Mouse (Mus musculus): Measurements from ENCODE around the gene Tcf25.
A peak's percentile ranks its signal among the peaks of the same experiment; 100 is the strongest.
"Not testable (repeated sequence)": the region's sequence is repeated elsewhere in the genome, so short reads cannot be mapped to it uniquely, and the experiment has no call there.

Tcf25 gene

GRCm38 (mm10) chr8:123428939-123429721 lies 55.6 kb downstream of the Tcf25 start:
- DNase-seq (ENCODE audit: low spot score in 2 of 2), result no peak

DNA sequence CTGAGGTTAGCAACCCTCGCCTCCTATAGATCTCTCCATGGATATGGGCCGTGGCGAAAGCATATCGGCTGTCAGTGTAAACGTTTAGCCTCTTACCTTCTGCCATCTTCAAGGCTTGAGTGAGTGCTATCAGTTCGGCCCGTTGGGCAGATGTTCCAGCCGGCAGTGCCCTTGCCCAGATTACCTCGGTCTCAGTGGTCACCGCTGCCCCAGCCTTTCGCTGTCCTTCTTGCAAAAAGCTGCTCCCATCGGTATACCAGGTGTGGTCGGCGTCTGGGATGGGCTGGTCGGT lies 56.1 kb downstream of the Tcf25 start:
- not testable (repeated sequence) for DNase-seq (ENCODE audit: low spot score in 2 of 2)

GRCm38 (mm10) chr8:123430936-123431335 lies 57.4 kb downstream of the Tcf25 start:
- not testable (repeated sequence) for DNase-seq (ENCODE audit: low spot score in 2 of 2)

DNA sequence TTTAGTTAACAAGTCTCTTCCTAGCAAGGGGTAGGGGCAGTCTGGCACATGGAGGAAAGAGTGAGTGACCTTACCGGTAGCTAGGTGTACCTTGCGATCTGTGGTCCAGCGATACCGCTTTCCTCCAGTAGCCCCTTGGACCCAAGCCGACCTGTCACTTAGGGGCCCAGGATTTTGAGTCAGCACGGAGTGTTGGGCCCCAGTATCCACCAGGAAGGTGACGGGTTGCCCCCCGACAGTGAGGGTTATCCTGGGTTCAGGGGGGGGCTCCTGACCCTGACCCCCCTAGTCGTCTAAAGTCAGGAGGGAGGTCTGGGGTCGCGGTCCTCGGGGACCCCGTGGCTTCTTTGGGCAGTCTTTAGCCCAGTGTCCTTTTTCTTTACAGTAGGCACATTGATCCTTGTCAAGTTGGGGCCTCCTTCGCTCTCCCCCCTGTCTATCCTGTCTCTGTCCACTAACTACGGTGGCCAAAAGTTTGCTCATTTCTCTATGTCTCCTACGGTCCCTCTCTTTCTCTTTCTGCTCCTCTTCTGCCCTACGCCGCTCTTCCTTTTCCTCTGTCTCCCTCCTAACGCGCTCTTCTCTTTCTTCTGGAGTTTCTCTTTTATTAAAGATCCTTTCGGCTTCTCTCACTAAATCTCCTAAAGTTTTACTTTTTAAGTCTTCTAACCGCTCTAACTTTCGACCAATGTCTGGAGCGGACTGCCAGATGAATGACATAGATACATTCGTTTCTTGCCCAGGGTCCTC lies 58.2 kb downstream of the Tcf25 start:
- DNase-seq (ENCODE audit: low spot score in 2 of 2), result no peak

GRCm38 (mm10) chr8:123432381-123432780 lies 58.8 kb downstream of the Tcf25 start:
- no peak for DNase-seq (ENCODE audit: low spot score in 2 of 2)

DNA sequence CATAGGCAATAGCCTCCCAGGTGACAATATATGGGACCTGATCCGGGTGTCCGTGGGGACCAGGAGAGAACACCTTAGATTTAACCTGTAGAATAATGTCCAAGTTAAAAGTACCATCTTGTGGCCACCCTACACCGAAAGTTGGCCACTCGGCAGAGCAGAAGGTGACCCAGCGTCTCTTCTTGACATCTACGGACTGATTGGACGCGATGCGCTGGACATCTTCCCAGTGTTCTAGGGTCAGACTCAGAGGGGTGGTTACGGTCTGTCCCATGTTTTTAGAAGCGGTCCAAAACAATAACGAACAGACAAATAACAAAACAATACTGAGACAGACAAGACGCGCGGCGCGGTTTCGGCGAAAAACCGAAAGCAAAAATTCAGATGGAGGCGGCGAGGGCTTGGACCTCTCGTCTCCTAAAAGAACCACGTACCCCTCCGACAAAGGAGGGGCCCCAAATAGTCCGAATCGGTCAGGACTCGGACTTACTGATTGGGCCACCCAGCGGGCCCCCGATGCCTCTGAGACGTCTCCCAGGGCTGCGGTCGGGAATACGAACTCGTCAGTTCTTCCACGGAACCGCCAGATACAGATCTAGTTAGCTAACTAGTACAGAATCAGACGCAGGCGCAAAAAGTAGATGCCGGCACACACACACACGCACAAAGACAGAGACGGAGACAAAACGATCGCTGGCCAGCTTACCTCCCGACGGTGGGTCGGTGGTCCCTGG lies 59.9 kb downstream of the Tcf25 start:
- not testable (repeated sequence) for DNase-seq (ENCODE audit: low spot score in 2 of 2)

GRCm38 (mm10) chr8:123441788-123442187 lies 68.2 kb downstream of the Tcf25 start:
- no peak for DNase-seq (ENCODE audit: low spot score in 2 of 2)

DNA sequence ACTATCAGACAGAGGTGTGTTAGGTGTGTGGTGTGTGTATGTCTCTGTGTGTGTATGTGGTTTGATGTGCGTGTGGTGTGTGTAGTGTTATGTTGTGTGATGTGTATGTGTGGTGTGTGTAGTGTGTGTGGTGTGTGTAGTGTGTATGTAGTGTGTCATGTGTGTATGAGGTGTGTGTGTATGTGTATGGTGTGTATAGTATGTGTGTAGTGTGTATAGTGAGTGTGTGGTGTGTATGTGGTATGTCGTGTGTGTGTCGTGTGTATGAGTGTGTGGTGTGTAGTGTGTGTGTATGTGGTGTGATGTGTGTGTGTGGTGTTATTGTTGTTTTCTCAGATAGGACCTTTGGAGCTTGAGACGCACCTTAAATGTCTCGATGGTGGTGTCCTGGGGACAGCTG lies 68.8 kb downstream of the Tcf25 start:
- no peak for DNase-seq (ENCODE audit: low spot score in 2 of 2)

DNA sequence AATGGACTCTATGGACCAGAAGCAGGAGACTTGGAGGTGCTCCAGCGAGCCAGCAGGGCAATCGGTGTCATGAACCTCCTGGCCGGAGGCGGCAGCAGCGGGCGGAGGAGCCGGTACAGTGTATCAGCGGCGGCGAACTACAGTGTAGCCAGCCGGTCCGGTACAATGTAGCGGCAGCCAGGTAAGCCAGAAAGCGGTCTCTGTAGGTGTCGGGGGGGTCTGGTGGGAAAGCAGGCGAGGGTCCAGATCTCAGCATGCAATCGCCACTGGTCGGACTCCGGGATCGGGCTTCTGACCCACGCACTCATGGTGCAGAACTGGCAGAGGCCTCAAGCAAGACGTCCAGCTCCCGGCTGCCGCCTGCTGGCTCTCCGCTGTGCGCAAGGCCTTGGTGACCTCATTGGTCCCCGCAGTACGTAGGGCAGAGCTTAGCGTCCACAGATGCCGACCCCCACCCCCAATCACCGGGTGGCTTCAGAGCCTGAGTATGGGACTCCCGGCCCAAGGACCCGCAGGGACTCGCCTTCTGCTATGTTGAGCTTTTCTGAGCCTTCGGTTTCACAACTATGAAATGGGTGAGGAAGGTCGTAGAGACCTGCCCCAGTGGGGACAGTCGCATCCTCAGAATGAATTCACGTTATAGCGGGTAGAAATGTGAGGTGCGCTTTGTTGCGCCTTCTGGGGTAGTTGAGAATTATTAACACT lies 69.5 kb downstream of the Tcf25 start:
- DNase-seq (ENCODE audit: low spot score in 2 of 2), result peak; percentile 96 to 97

GRCm38 (mm10) chr8:123443576-123443921 lies 70.0 kb downstream of the Tcf25 start:
- DNase-seq (ENCODE audit: low spot score in 2 of 2), result no peak

GRCm38 (mm10) chr8:123444131-123444530 lies 70.6 kb downstream of the Tcf25 start:
- no peak for DNase-seq (ENCODE audit: low spot score in 2 of 2)

GRCm38 (mm10) chr8:123445981-123446380 lies 72.4 kb downstream of the Tcf25 start:
- DNase-seq (ENCODE audit: low spot score in 2 of 2), result no peak

- no peak for DNase-seq (ENCODE audit: low spot score in 2 of 2)
These were observed 73.2 kb downstream of the Tcf25 start for GRCm38 (mm10) chr8:123446799-123447198.

DNA sequence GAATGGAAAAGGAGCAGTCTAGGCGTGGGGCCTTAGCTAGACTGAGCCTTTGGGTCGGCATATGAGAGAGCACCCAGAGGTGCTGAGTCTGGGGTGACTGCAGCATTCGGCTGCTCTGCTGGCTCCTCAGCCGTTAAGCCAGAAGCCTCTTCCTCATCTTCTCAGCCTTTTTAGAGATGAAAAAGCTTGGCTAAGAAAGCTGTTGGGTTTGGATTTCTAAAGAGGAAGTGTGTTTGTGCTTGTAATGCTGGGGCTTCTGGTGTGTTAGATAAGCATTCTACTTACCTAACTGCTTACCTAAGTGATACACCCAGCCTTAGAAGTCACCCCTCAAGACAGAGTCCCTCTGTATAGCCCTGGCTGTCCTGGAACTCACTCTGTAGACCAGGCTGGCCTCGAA lies 77.2 kb downstream of the Tcf25 start:
- DNase-seq (ENCODE audit: low spot score in 2 of 2), result no peak

GRCm38 (mm10) chr8:123451747-123452146 lies 78.2 kb downstream of the Tcf25 start:
- DNase-seq (ENCODE audit: low spot score in 2 of 2), result not testable (repeated sequence)

DNA sequence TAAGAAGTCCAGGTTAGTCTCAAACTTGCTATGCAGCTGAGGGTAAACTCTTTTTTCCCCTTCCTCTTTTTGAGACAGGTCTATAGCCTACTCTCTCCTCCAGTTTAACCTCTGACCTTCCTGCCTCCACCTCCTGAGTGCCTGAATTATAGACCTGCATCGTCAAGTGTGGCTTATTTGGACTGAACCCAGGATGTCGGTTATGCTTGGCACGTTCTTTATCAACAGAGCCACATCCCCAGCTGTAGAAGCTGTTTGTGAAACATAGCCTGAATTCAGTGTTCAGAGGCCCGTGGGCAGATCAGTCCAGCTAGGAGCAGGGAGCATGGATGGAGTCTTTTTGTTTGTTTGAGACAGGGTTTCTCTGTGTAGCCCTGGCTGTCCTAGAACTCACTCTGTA lies 78.6 kb downstream of the Tcf25 start:
- no peak for DNase-seq (ENCODE audit: low spot score in 2 of 2)

GRCm38 (mm10) chr8:123453291-123453690 lies 79.7 kb downstream of the Tcf25 start:
- DNase-seq (ENCODE audit: low spot score in 2 of 2), result no peak

Measured in spleen, postnatal 10 days (tissue).